Mouse (Mus musculus): ENCODE data around the gene Mprip.

DNA sequence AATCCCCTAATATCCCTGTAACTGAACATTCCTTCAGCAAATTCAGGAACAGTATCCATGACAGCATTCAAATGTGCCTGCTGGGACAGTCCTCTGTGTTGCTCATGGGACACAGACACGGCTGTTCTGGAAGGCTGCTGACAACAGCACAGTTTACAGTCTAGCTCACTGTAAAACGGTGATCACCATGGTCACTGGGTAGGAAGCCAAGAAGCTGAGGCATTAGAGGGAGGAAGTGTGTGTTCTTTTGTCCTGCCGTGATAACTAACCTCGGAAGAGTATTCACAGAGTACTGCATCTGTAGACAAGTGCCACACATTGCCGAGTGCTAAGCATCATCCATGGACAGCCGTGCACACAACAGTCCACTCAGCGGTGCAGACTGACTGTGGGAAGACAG lies 109.6 kb downstream of the Mprip start:
- TF ChIP-seq EP300 (IDR thresholded peaks at IDR 0.05; ENCODE audit: low read depth) (no peak), CTCF (IDR thresholded peaks at IDR 0.05; ENCODE audit: low read depth) (no peak)
